Mouse (Mus musculus): ENCODE results near the gene Sppl2a. TPM values are rescaled to one million over a fixed set of nuclear protein-coding genes. Genes with fewer than 3 reads are reported as not detected.
"Not testable (repeated sequence)": the region's sequence is repeated elsewhere in the genome, so short reads cannot be mapped to it uniquely, and the experiment has no call there.

The Sppl2a gene
- polyA plus RNA-seq, 1 experiment, result 7.6 TPM

GRCm38 (mm10) chr2:126896941-126897340, 36.1 kb downstream of the Sppl2a start:
- Histone ChIP-seq H3K36me3 (ENCODE audit: control insufficient read depth, insufficient read depth, low read length) (peaks cover 9% of the 10 kb centered on the region), H3K27ac (ENCODE audit: insufficient read depth, low read length) (no peak overlapping the region), H3K4me1 (ENCODE audit: control insufficient read depth, insufficient read depth, insufficient read length) (no peaks in the 10 kb centered on the region), H3K4me3 (ENCODE audit: extremely low read depth, insufficient read depth, insufficient read length) (no peak overlapping the region), H3K27me3 (ENCODE audit: control insufficient read depth, insufficient read depth, low read length) (no peaks in the 10 kb centered on the region)
- DNase-seq (ENCODE audit: low read depth in 1 of 2, low spot score in 2 of 2), result no peak
- TF ChIP-seq POLR2A (IDR thresholded peaks at IDR 0.05; ENCODE audit: low read depth, low read length) (no peak), CTCF (IDR thresholded peaks at IDR 0.05; ENCODE audit: extremely low read depth, insufficient read depth, insufficient read length, insufficient replicate concordance) (no peak)
- WGBS, result 97% methylated on average over 6 of the region's 6 CpGs

- TF ChIP-seq CTCF (IDR thresholded peaks at IDR 0.05; ENCODE audit: extremely low read depth, insufficient read depth, insufficient read length, insufficient replicate concordance), result no peak
- no peak for TF ChIP-seq POLR2A (IDR thresholded peaks at IDR 0.05; ENCODE audit: low read depth, low read length)
- Histone ChIP-seq H3K36me3 (ENCODE audit: control insufficient read depth, insufficient read depth, low read length) (peaks cover 3% of the 10 kb centered on the region), H3K27me3 (ENCODE audit: control insufficient read depth, insufficient read depth, low read length) (no peaks in the 10 kb centered on the region), H3K4me3 (ENCODE audit: extremely low read depth, insufficient read depth, insufficient read length) (no peak overlapping the region), H3K4me1 (ENCODE audit: control insufficient read depth, insufficient read depth, insufficient read length) (no peaks in the 10 kb centered on the region), H3K27ac (ENCODE audit: insufficient read depth, low read length) (no peak overlapping the region)
- no peak for DNase-seq (ENCODE audit: low read depth in 1 of 2, low spot score in 2 of 2)
- 95% methylated on average over 3 of the region's 3 CpGs for WGBS
These were observed 38.8 kb downstream of the Sppl2a start for GRCm38 (mm10) chr2:126894245-126894644.

- TF ChIP-seq CTCF (IDR thresholded peaks at IDR 0.05; ENCODE audit: extremely low read depth, insufficient read depth, insufficient read length, insufficient replicate concordance), result no peak
- no peak for TF ChIP-seq POLR2A (IDR thresholded peaks at IDR 0.05; ENCODE audit: low read depth, low read length)
- no peak overlapping the region for H3K27ac ChIP-seq (ENCODE audit: insufficient read depth, low read length)
- H3K4me1 ChIP-seq (ENCODE audit: control insufficient read depth, insufficient read depth, insufficient read length), result no peaks in the 10 kb centered on the region
- no peaks in the 10 kb centered on the region for H3K27me3 ChIP-seq (ENCODE audit: control insufficient read depth, insufficient read depth, low read length)
- H3K36me3 ChIP-seq (ENCODE audit: control insufficient read depth, insufficient read depth, low read length), result peaks cover 2% of the 10 kb centered on the region
- 96% methylated on average over 7 of the region's 7 CpGs for WGBS
- no peak overlapping the region for H3K4me3 ChIP-seq (ENCODE audit: extremely low read depth, insufficient read depth, insufficient read length)
- DNase-seq (ENCODE audit: low read depth in 1 of 2, low spot score in 2 of 2), result no peak
These were observed 40.7 kb downstream of the Sppl2a start for GRCm38 (mm10) chr2:126892316-126892715.

- H3K27me3 ChIP-seq (ENCODE audit: control insufficient read depth, insufficient read depth, low read length), result no peaks in the 10 kb centered on the region
- no peak overlapping the region for H3K4me3 ChIP-seq (ENCODE audit: extremely low read depth, insufficient read depth, insufficient read length)
- no peak for TF ChIP-seq CTCF (IDR thresholded peaks at IDR 0.05; ENCODE audit: extremely low read depth, insufficient read depth, insufficient read length, insufficient replicate concordance)
- TF ChIP-seq POLR2A (IDR thresholded peaks at IDR 0.05; ENCODE audit: low read depth, low read length), result no peak
- peaks cover 2% of the 10 kb centered on the region for H3K36me3 ChIP-seq (ENCODE audit: control insufficient read depth, insufficient read depth, low read length)
- H3K4me1 ChIP-seq (ENCODE audit: control insufficient read depth, insufficient read depth, insufficient read length), result no peaks in the 10 kb centered on the region
- no peak overlapping the region for H3K27ac ChIP-seq (ENCODE audit: insufficient read depth, low read length)
- DNase-seq (ENCODE audit: low read depth in 1 of 2, low spot score in 2 of 2), result no peak
These were observed 41.3 kb downstream of the Sppl2a start for GRCm38 (mm10) chr2:126891743-126892142.

GRCm38 (mm10) chr2:126887141-126887540, 45.9 kb downstream of the Sppl2a start:
- Histone ChIP-seq H3K36me3 (ENCODE audit: control insufficient read depth, insufficient read depth, low read length) (no peaks in the 10 kb centered on the region), H3K27ac (ENCODE audit: insufficient read depth, low read length) (no peak overlapping the region), H3K4me3 (ENCODE audit: extremely low read depth, insufficient read depth, insufficient read length) (no peak overlapping the region), H3K27me3 (ENCODE audit: control insufficient read depth, insufficient read depth, low read length) (no peaks in the 10 kb centered on the region), H3K4me1 (ENCODE audit: control insufficient read depth, insufficient read depth, insufficient read length) (no peaks in the 10 kb centered on the region)
- WGBS, result 84% methylated on average over 3 of the region's 3 CpGs
- TF ChIP-seq CTCF (IDR thresholded peaks at IDR 0.05; ENCODE audit: extremely low read depth, insufficient read depth, insufficient read length, insufficient replicate concordance), result no peak
- TF ChIP-seq POLR2A (IDR thresholded peaks at IDR 0.05; ENCODE audit: low read depth, low read length), result no peak
- DNase-seq (ENCODE audit: low read depth in 1 of 2, low spot score in 2 of 2), result no peak

- WGBS, result 68% methylated on average over 2 of the region's 2 CpGs
- Histone ChIP-seq H3K4me1 (ENCODE audit: control insufficient read depth, insufficient read depth, insufficient read length) (no peaks in the 10 kb centered on the region), H3K27me3 (ENCODE audit: control insufficient read depth, insufficient read depth, low read length) (no peaks in the 10 kb centered on the region), H3K27ac (ENCODE audit: insufficient read depth, low read length) (no peak overlapping the region), H3K36me3 (ENCODE audit: control insufficient read depth, insufficient read depth, low read length) (no peaks in the 10 kb centered on the region), H3K4me3 (ENCODE audit: extremely low read depth, insufficient read depth, insufficient read length) (no peak overlapping the region)
- TF ChIP-seq CTCF (IDR thresholded peaks at IDR 0.05; ENCODE audit: extremely low read depth, insufficient read depth, insufficient read length, insufficient replicate concordance) (no peak), POLR2A (IDR thresholded peaks at IDR 0.05; ENCODE audit: low read depth, low read length) (no peak)
- DNase-seq (ENCODE audit: low read depth in 1 of 2, low spot score in 2 of 2), result no peak
These were observed 47.2 kb downstream of the Sppl2a start for GRCm38 (mm10) chr2:126885871-126886270.

- WGBS, result 58% methylated on average over 2 of the region's 2 CpGs
- not testable (repeated sequence) for H3K4me1 ChIP-seq (ENCODE audit: control insufficient read depth, insufficient read depth, insufficient read length)
These were observed 50.3 kb downstream of the Sppl2a start for GRCm38 (mm10) chr2:126882711-126883110.

More at GRCm38 (mm10) chr2:126882711-126883110, 50.3 kb downstream of the Sppl2a start:
- DNase-seq (ENCODE audit: low read depth in 1 of 2, low spot score in 2 of 2); H3K27ac ChIP-seq (ENCODE audit: insufficient read depth, low read length); H3K36me3 ChIP-seq (ENCODE audit: control insufficient read depth, insufficient read depth, low read length); H3K27me3 ChIP-seq (ENCODE audit: control insufficient read depth, insufficient read depth, low read length); H3K4me3 ChIP-seq (ENCODE audit: extremely low read depth, insufficient read depth, insufficient read length): not testable (repeated sequence)

Measured in spleen, adult 2 months (tissue).